ENCODE assay signal across 9 mouse cellular contexts in the genomic region with DNA sequence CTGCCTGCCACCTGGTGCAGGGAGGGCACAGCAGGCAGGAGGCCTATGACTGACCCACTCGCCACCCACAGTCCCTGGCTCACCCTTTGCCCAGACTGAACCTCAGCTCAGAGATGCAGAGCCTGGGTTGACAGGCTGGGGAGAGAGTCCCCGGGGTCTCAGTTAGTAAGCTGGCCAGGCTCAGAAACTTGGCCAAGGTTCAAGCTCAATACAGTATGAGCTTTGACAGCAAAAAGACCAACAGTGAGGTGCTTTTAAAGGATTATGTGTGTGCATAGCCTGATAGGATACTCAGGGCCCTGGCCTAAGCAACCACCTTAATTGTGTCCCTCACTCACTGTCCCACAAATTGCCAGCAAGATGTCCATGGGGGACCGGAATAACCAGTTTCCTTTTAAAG. TPM values are rescaled to one million over a fixed set of nuclear protein-coding genes. Genes with fewer than 3 reads are reported as not detected.
DNase-seq lines count a peak whose midpoint lies in the region; ATAC-seq and TF ChIP-seq lines count a peak whose summit lies in the region.
"Had no signal": no experiment of that assay in that cellular context is flagged by ENCODE, and none has a peak within 500 bp of the region (broad histone marks: within the 10 kb centered on the region; RNA-seq: fewer than 3 reads in every experiment).

No protein-coding gene starts in this region.

- H3K36me3 ChIP-seq in embryonic facial prominence, embryonic 12.5 days, result no peaks in the 10 kb centered on the region
- peaks cover 13% of the 10 kb centered on the region for H3K36me3 ChIP-seq in embryonic facial prominence, embryonic 10.5 days (replicated peaks)
- no peaks in the 10 kb centered on the region for H3K36me3 ChIP-seq in kidney, postnatal 0 days (ENCODE audit: insufficient read depth, low read length)
- H3K36me3 ChIP-seq in liver, embryonic 13.5 days, result peaks cover 22% of the 10 kb centered on the region

- no peak for DNase-seq in embryonic facial prominence, embryonic 10.5 days (ENCODE audit: low spot score)
- no peak for DNase-seq in kidney, postnatal 0 days (ENCODE audit: low spot score)
- no peak for DNase-seq in kidney, postnatal 14 days
- DNase-seq in liver, embryonic 13.5 days, result no peak
- no peak for DNase-seq in thymus, adult 18-20 months
- DNase-seq: cerebellum, postnatal 10 days had no signal

- no peak overlapping the region for H3K9ac ChIP-seq in embryonic facial prominence, embryonic 12.5 days
- H3K9ac ChIP-seq in kidney, postnatal 0 days (ENCODE audit: low read depth, low read length), result peak overlapping the region; percentile 5; the same call in 1 of the 2 replicates
- peak overlapping the region; percentile 52 for H3K9ac ChIP-seq in liver, embryonic 13.5 days

- H3K4me2 ChIP-seq in embryonic facial prominence, embryonic 12.5 days (replicated peaks), result no peak overlapping the region
- H3K4me2 ChIP-seq in kidney, postnatal 0 days (ENCODE audit: low read length), result no peak overlapping the region
- peak overlapping the region; percentile 44 for H3K4me2 ChIP-seq in liver, embryonic 13.5 days

- H3K4me3 ChIP-seq in embryonic facial prominence, embryonic 12.5 days, result no peak overlapping the region
- no peak overlapping the region for H3K4me3 ChIP-seq in embryonic facial prominence, embryonic 10.5 days
- H3K4me3 ChIP-seq in kidney, postnatal 0 days (replicated peaks; ENCODE audit: low read depth, low read length), result no peak overlapping the region
- no peak overlapping the region for H3K4me3 ChIP-seq in brown adipose tissue, adult 24 weeks (ENCODE audit: insufficient read depth, low read depth, low read length)
- no peak overlapping the region for H3K4me3 ChIP-seq in liver, embryonic 13.5 days (replicated peaks)

- peaks cover 56% of the 10 kb centered on the region for H3K4me1 ChIP-seq in embryonic facial prominence, embryonic 12.5 days
- peaks cover 70% of the 10 kb centered on the region for H3K4me1 ChIP-seq in embryonic facial prominence, embryonic 10.5 days
- H3K4me1 ChIP-seq in kidney, postnatal 0 days (replicated peaks; ENCODE audit: insufficient read depth, low read length), result peaks cover 55% of the 10 kb centered on the region
- H3K4me1 ChIP-seq in brown adipose tissue, adult 24 weeks (ENCODE audit: control insufficient read depth, insufficient read depth, insufficient read length, low read length), result peaks cover 68% of the 10 kb centered on the region
- H3K4me1 ChIP-seq in liver, embryonic 13.5 days (replicated peaks), result peaks cover 93% of the 10 kb centered on the region

- no peak for TF ChIP-seq CTCF in kidney, postnatal 0 days (IDR thresholded peaks at IDR 0.05; ENCODE audit: low read depth)

- 64% methylated on average over 3 of the region's 3 CpGs for WGBS in embryonic facial prominence, embryonic 12.5 days
- 79% methylated on average over 3 of the region's 3 CpGs for WGBS in embryonic facial prominence, embryonic 10.5 days
- 46% methylated on average over 3 of the region's 3 CpGs for WGBS in kidney, postnatal 0 days
- WGBS in liver, embryonic 13.5 days (ENCODE audit: insufficient replicate concordance), result 78% methylated on average over 3 of the region's 3 CpGs

- no peaks in the 10 kb centered on the region for H3K27me3 ChIP-seq in embryonic facial prominence, embryonic 12.5 days
- no peaks in the 10 kb centered on the region for H3K27me3 ChIP-seq in embryonic facial prominence, embryonic 10.5 days (replicated peaks; ENCODE audit: low read depth, poor library complexity, severe bottlenecking)
- no peaks in the 10 kb centered on the region for H3K27me3 ChIP-seq in kidney, postnatal 0 days (ENCODE audit: insufficient read depth, low read length)
- no peaks in the 10 kb centered on the region for H3K27me3 ChIP-seq in liver, embryonic 13.5 days

- H3K27ac ChIP-seq in embryonic facial prominence, embryonic 12.5 days, result peak overlapping the region; percentile 41; the same call in 1 of the 2 replicates
- no peak overlapping the region for H3K27ac ChIP-seq in embryonic facial prominence, embryonic 10.5 days (replicated peaks)
- H3K27ac ChIP-seq in kidney, postnatal 0 days, result peak overlapping the region; percentile 57; the same call in 1 of the 2 replicates
- H3K27ac ChIP-seq in brown adipose tissue, adult 24 weeks (replicated peaks; ENCODE audit: low read depth, low read length), result peak overlapping the region; percentile 55
- H3K27ac ChIP-seq in liver, embryonic 13.5 days, result peak overlapping the region; percentile 99

- ATAC-seq in embryonic facial prominence, embryonic 12.5 days (ENCODE audit: insufficient number of reproducible peaks, insufficient read depth, low FRiP score, low TSS enrichment), result no peak
- no peak for ATAC-seq in kidney, postnatal 0 days (replicated peaks; ENCODE audit: low FRiP score, low read depth)
- no peak for ATAC-seq in liver, embryonic 13.5 days (ENCODE audit: low read depth)
- ATAC-seq in megakaryocyte-erythroid progenitor cell, adult 5-6 weeks (replicated peaks; ENCODE audit: low FRiP score, low TSS enrichment, poor library complexity, severe bottlenecking), result no peak

- H3K9me3 ChIP-seq in embryonic facial prominence, embryonic 12.5 days, result no peaks in the 10 kb centered on the region
- no peaks in the 10 kb centered on the region for H3K9me3 ChIP-seq in embryonic facial prominence, embryonic 10.5 days
- no peaks in the 10 kb centered on the region for H3K9me3 ChIP-seq in kidney, postnatal 0 days (replicated peaks; ENCODE audit: low read length)
- H3K9me3 ChIP-seq in liver, embryonic 13.5 days (replicated peaks), result no peaks in the 10 kb centered on the region

RNA-seq across cellular contexts. Expression of a gene that starts 31.8 kb away (rescaled TPM):
- polyA plus RNA-seq in embryonic facial prominence, embryonic 12.5 days (2016; fragmentation: Nextera tagmentation; extraction: Ambion mirVana), result 1.4 and 1.5 TPM in 2 replicates
- 1.3 and 1.6 TPM in 2 replicates for polyA plus RNA-seq in embryonic facial prominence, embryonic 10.5 days (2016; fragmentation: Nextera tagmentation; extraction: Ambion mirVana)
- 0.33 and 0.50 TPM in 2 replicates for polyA plus RNA-seq in kidney, postnatal 0 days (2015; fragmentation: Nextera tagmentation; extraction: Ambion mirVana)
- polyA plus RNA-seq in brown adipose tissue, adult 24 weeks (2012; ENCODE audit: insufficient read depth, insufficient read length, missing spikeins), result not detected in 2 replicates
- 0.14 TPM in 1 of 2 replicates, not detected in the other for polyA plus RNA-seq in liver, embryonic 13.5 days (2015; fragmentation: Nextera tagmentation; extraction: Ambion mirVana)
- not detected in 2 replicates for total RNA-seq in megakaryocyte-erythroid progenitor cell, adult 5-6 weeks (2014; fragmentation: Nextera tagmentation)
- total RNA-seq in megakaryocyte-erythroid progenitor cell, adult 5-6 weeks (2017), result 1.2 TPM in 1 of 2 replicates, not detected in the other

RNA-seq across cellular contexts. Expression of a gene that starts 38.6 kb away (rescaled TPM):
- polyA plus RNA-seq in embryonic facial prominence, embryonic 12.5 days (2016; fragmentation: Nextera tagmentation; extraction: Ambion mirVana), result 7.9 and 9.0 TPM in 2 replicates
- 7.3 and 8.2 TPM in 2 replicates for polyA plus RNA-seq in embryonic facial prominence, embryonic 10.5 days (2016; fragmentation: Nextera tagmentation; extraction: Ambion mirVana)
- polyA plus RNA-seq in kidney, postnatal 0 days (2015; fragmentation: Nextera tagmentation; extraction: Ambion mirVana), result 4.8 and 5.8 TPM in 2 replicates
- polyA plus RNA-seq in brown adipose tissue, adult 24 weeks (2012; ENCODE audit: insufficient read depth, insufficient read length, missing spikeins), result 6.9 and 9.5 TPM in 2 replicates
- 3.7 and 4.4 TPM in 2 replicates for polyA plus RNA-seq in liver, embryonic 13.5 days (2015; fragmentation: Nextera tagmentation; extraction: Ambion mirVana)
- total RNA-seq in megakaryocyte-erythroid progenitor cell, adult 5-6 weeks (2014; fragmentation: Nextera tagmentation), result 29.6 and 42.1 TPM in 2 replicates
- total RNA-seq in megakaryocyte-erythroid progenitor cell, adult 5-6 weeks (2017), result 12.9 and 13.2 TPM in 2 replicates
